Mouse (Mus musculus): Measurements from ENCODE around the gene Twsg1. TPM values are rescaled to one million over a fixed set of nuclear protein-coding genes. Genes with fewer than 3 reads are reported as not detected.

The Twsg1 gene
- polyA plus RNA-seq, 1 experiment = 21.0 TPM

- Histone ChIP-seq H3K27ac (ENCODE audit: insufficient read depth, low read depth, low read length) (no peak overlapping the region), H3K4me1 (ENCODE audit: control insufficient read depth, insufficient read depth, insufficient read length, low read length) (no peaks in the 10 kb centered on the region), H3K36me3 (ENCODE audit: control insufficient read depth, insufficient read depth, low read length) (no peaks in the 10 kb centered on the region), H3K4me3 (ENCODE audit: low read depth, low read length) (no peak overlapping the region), H3K27me3 (ENCODE audit: control insufficient read depth, insufficient read depth, low read length) (no peaks in the 10 kb centered on the region)
- TF ChIP-seq CTCF (IDR thresholded peaks at IDR 0.05; ENCODE audit: extremely low read depth, insufficient read length, insufficient replicate concordance, low read depth, low read length) = no peak
- TF ChIP-seq POLR2A (IDR thresholded peaks at IDR 0.05; ENCODE audit: low read depth, low read length) = no peak
- 89% methylated on average over 1 of the region's 1 CpGs for WGBS
Observed at GRCm38 (mm10) chr17:65958366-65958765, 7.3 kb upstream of the Twsg1 start.

GRCm38 (mm10) chr17:65957782-65958325 is 6.8 kb upstream of the Twsg1 start:
- Histone ChIP-seq H3K27me3 (ENCODE audit: control insufficient read depth, insufficient read depth, low read length) (no peaks in the 10 kb centered on the region), H3K4me3 (ENCODE audit: low read depth, low read length) (no peak overlapping the region), H3K27ac (ENCODE audit: insufficient read depth, low read depth, low read length) (no peak overlapping the region), H3K4me1 (ENCODE audit: control insufficient read depth, insufficient read depth, insufficient read length, low read length) (no peaks in the 10 kb centered on the region), H3K36me3 (ENCODE audit: control insufficient read depth, insufficient read depth, low read length) (no peaks in the 10 kb centered on the region)
- 83% methylated on average over 8 of the region's 8 CpGs for WGBS
- TF ChIP-seq CTCF (IDR thresholded peaks at IDR 0.05; ENCODE audit: extremely low read depth, insufficient read length, insufficient replicate concordance, low read depth, low read length) (no peak), POLR2A (IDR thresholded peaks at IDR 0.05; ENCODE audit: low read depth, low read length) (no peak)

GRCm38 (mm10) chr17:65956993-65957781 is 6.2 kb upstream of the Twsg1 start:
- no peaks in the 10 kb centered on the region for H3K27me3 ChIP-seq (ENCODE audit: control insufficient read depth, insufficient read depth, low read length)
- 33% methylated on average over 14 of the region's 14 CpGs for WGBS
- TF ChIP-seq POLR2A (IDR thresholded peaks at IDR 0.05; ENCODE audit: low read depth, low read length) (no peak), CTCF (IDR thresholded peaks at IDR 0.05; ENCODE audit: extremely low read depth, insufficient read length, insufficient replicate concordance, low read depth, low read length) (no peak)
- H3K4me1 ChIP-seq (ENCODE audit: control insufficient read depth, insufficient read depth, insufficient read length, low read length) = no peaks in the 10 kb centered on the region
- no peak overlapping the region for H3K4me3 ChIP-seq (ENCODE audit: low read depth, low read length)
- H3K27ac ChIP-seq (ENCODE audit: insufficient read depth, low read depth, low read length) = no peak overlapping the region
- H3K36me3 ChIP-seq (ENCODE audit: control insufficient read depth, insufficient read depth, low read length) = no peaks in the 10 kb centered on the region

- no peaks in the 10 kb centered on the region for H3K36me3 ChIP-seq (ENCODE audit: control insufficient read depth, insufficient read depth, low read length)
- no peaks in the 10 kb centered on the region for H3K27me3 ChIP-seq (ENCODE audit: control insufficient read depth, insufficient read depth, low read length)
- no peak overlapping the region for H3K4me3 ChIP-seq (ENCODE audit: low read depth, low read length)
- TF ChIP-seq POLR2A (IDR thresholded peaks at IDR 0.05; ENCODE audit: low read depth, low read length) = no peak
- H3K27ac ChIP-seq (ENCODE audit: insufficient read depth, low read depth, low read length) = no peak overlapping the region
- WGBS = 94% methylated on average over 3 of the region's 3 CpGs
- H3K4me1 ChIP-seq (ENCODE audit: control insufficient read depth, insufficient read depth, insufficient read length, low read length) = 0 out of 2 replicates have a peak, but pooled peaks cover 1% of the 10 kb centered on the region
Observed at GRCm38 (mm10) chr17:65956140-65956539, 5.1 kb upstream of the Twsg1 start.

- no peaks in the 10 kb centered on the region for H3K36me3 ChIP-seq (ENCODE audit: control insufficient read depth, insufficient read depth, low read length)
- 0 out of 2 replicates have a peak, but pooled peaks cover 4% of the 10 kb centered on the region for H3K4me1 ChIP-seq (ENCODE audit: control insufficient read depth, insufficient read depth, insufficient read length, low read length)
Observed at GRCm38 (mm10) chr17:65953959-65954358, 2.9 kb upstream of the Twsg1 start.

GRCm38 (mm10) chr17:65952083-65952482 is 1.1 kb upstream of the Twsg1 start:
- TF ChIP-seq CTCF (IDR thresholded peaks at IDR 0.05; ENCODE audit: extremely low read depth, insufficient read length, insufficient replicate concordance, low read depth, low read length) (no peak), POLR2A (IDR thresholded peaks at IDR 0.05; ENCODE audit: low read depth, low read length) (no peak)
- peaks cover 4% of the 10 kb centered on the region; the same call in 1 of the 2 replicates for H3K36me3 ChIP-seq (ENCODE audit: control insufficient read depth, insufficient read depth, low read length)
- no peak overlapping the region for H3K4me3 ChIP-seq (ENCODE audit: low read depth, low read length)
- no peaks in the 10 kb centered on the region for H3K27me3 ChIP-seq (ENCODE audit: control insufficient read depth, insufficient read depth, low read length)
- 82% methylated on average over 5 of the region's 5 CpGs for WGBS
- 0 out of 2 replicates have a peak, but pooled peaks cover 4% of the 10 kb centered on the region for H3K4me1 ChIP-seq (ENCODE audit: control insufficient read depth, insufficient read depth, insufficient read length, low read length)
- no peak overlapping the region for H3K27ac ChIP-seq (ENCODE audit: insufficient read depth, low read depth, low read length)

More at GRCm38 (mm10) chr17:65953959-65954358, 2.9 kb upstream of the Twsg1 start:
- Histone ChIP-seq H3K27ac (ENCODE audit: insufficient read depth, low read depth, low read length) (no peak overlapping the region), H3K4me3 (ENCODE audit: low read depth, low read length) (no peak overlapping the region), H3K27me3 (ENCODE audit: control insufficient read depth, insufficient read depth, low read length) (no peaks in the 10 kb centered on the region)
- 74% methylated on average over 4 of the region's 4 CpGs for WGBS
- TF ChIP-seq POLR2A (IDR thresholded peaks at IDR 0.05; ENCODE audit: low read depth, low read length) = no peak
- no peak for TF ChIP-seq CTCF (IDR thresholded peaks at IDR 0.05; ENCODE audit: extremely low read depth, insufficient read length, insufficient replicate concordance, low read depth, low read length)

GRCm38 (mm10) chr17:65950183-65950582 is 843 bp downstream of the Twsg1 start:
- Histone ChIP-seq H3K4me3 (ENCODE audit: low read depth, low read length) (peak overlapping the region; percentile 88), H3K4me1 (ENCODE audit: control insufficient read depth, insufficient read depth, insufficient read length, low read length) (0 out of 2 replicates have a peak, but pooled peaks cover 4% of the 10 kb centered on the region), H3K27ac (ENCODE audit: insufficient read depth, low read depth, low read length) (no peak overlapping the region), H3K36me3 (ENCODE audit: control insufficient read depth, insufficient read depth, low read length) (peaks cover 9% of the 10 kb centered on the region), H3K27me3 (ENCODE audit: control insufficient read depth, insufficient read depth, low read length) (no peaks in the 10 kb centered on the region)
- WGBS = 21% methylated on average over 7 of the region's 7 CpGs
- TF ChIP-seq POLR2A (IDR thresholded peaks at IDR 0.05; ENCODE audit: low read depth, low read length) (no peak), CTCF (IDR thresholded peaks at IDR 0.05; ENCODE audit: extremely low read depth, insufficient read length, insufficient replicate concordance, low read depth, low read length) (no peak)
